Mouse (Mus musculus) spleen, adult 2 months (tissue): Measurements from ENCODE around the gene Ttc32.

ENCODE experiments used
- CTCF ChIP-seq: fragments of 200-500 bp; IDR thresholded peaks from 2 replicates; pipeline ENCODE4 v1.5.1; 2011; ENCODE audit warnings: mild to moderate bottlenecking, inconsistent platforms; ENCODE audit not compliant: insufficient read depth, insufficient read length, insufficient replicate concordance; ENCODE audit errors: extremely low read depth
- POLR2A ChIP-seq: fragments of 200-500 bp; IDR thresholded peaks from 2 replicates; pipeline ENCODE4 v1.6.1; 2011; ENCODE audit warnings: low read depth, low read length, inconsistent platforms

GRCm38 (mm10) chr12:8998318-8998717 lies 31.5 kb upstream of the Ttc32 start:
- TF ChIP-seq CTCF, result no peak
- no peak for TF ChIP-seq POLR2A
